Mouse (Mus musculus) heart, embryonic 11.5 days (tissue): ENCODE data around the gene Zfp78. TPM values are rescaled to one million over a fixed set of nuclear protein-coding genes. Genes with fewer than 3 reads are reported as not detected.
A peak's percentile ranks its signal among the peaks of the same experiment; 100 is the strongest.

Source experiments
- ATAC-seq: fragments of 200-750 bp; cut with Nextera tagmentation; replicated peaks from 2 replicates; pipeline ENCODE4 v1.8.0; 2017; ENCODE audit warnings: moderate library complexity; ENCODE audit not compliant: insufficient number of reproducible peaks, low FRiP score, low TSS enrichment
- H3K27ac ChIP-seq: fragments of 300-500 bp; sonication (generic); 2 replicates; pipeline ENCODE4 v1.5.1; 2014; ENCODE audit warnings: mild to moderate bottlenecking, low read depth, low read length
- H3K27me3 ChIP-seq: fragments of 300-500 bp; sonication (generic); 2 replicates; pipeline ENCODE4 v1.6.1; 2014; ENCODE audit warnings: mild to moderate bottlenecking, low read length, mixed read lengths; ENCODE audit not compliant: control insufficient read depth, insufficient read depth
- H3K36me3 ChIP-seq: fragments of 300-500 bp; sonication (generic); 2 replicates; pipeline ENCODE4 v1.6.1; 2014; ENCODE audit warnings: mild to moderate bottlenecking, low read length, moderate library complexity, mixed read lengths; ENCODE audit not compliant: control insufficient read depth, insufficient read depth
- H3K4me1 ChIP-seq: fragments of 300-500 bp; sonication (generic); 2 replicates; pipeline ENCODE4 v1.6.1; 2014; ENCODE audit warnings: low read length; ENCODE audit not compliant: control insufficient read depth, insufficient read depth
- H3K4me2 ChIP-seq: fragments of 300-500 bp; sonication (generic); 2 replicates; pipeline ENCODE4 v1.6.1; 2014; ENCODE audit warnings: mild to moderate bottlenecking, moderate library complexity
- H3K4me3 ChIP-seq: fragments of 300-500 bp; sonication (generic); 2 replicates; pipeline ENCODE4 v1.5.1; 2014; ENCODE audit warnings: low read depth, low read length
- H3K9ac ChIP-seq: fragments of 300-500 bp; sonication (generic); 2 replicates; pipeline ENCODE4 v1.6.1; 2014; ENCODE audit warnings: mild to moderate bottlenecking, low read depth, low read length, moderate library complexity
- H3K9me3 ChIP-seq: fragments of 300-500 bp; sonication (generic); replicated peaks from 2 replicates; pipeline ENCODE4 v1.6.1; 2016; ENCODE audit warnings: low read length; ENCODE audit not compliant: control insufficient read depth
- whole genome bisulfite sequencing: fragments of 180-500 bp; shearing (Covaris S2); extraction: QIAGEN DNeasy Blood & Tissue Kit; methylation state at CpG from one replicate; pipeline ENCODE4 v1.1.7; 2014; ENCODE audit not compliant: insufficient replicate concordance; 5-methylcytosine and 5-hydroxymethylcytosine counted together
- polyA plus RNA-seq: library from polyadenylated mRNA; unstranded; fragments of >200 nt; fragmentation: Nextera tagmentation; extraction: Ambion mirVana; gene quantifications from 2 replicates; pipeline ENCODE4 v1.2.1, GENCODE M21; 2014

The Zfp78 gene
- polyA plus RNA-seq = 1.5 and 2.0 TPM in 2 replicates

- WGBS = under 1% methylated on average over 23 of the region's 23 CpGs
- Histone ChIP-seq H3K27ac (peak within 1 kb of the TSS; percentile 64), H3K4me1 (no peaks in the 10 kb centered on the region), H3K4me2 (peak within 1 kb of the TSS; percentile 85), H3K9ac (peak within 1 kb of the TSS; percentile 78), H3K9me3 (no peaks in the 10 kb centered on the region), H3K36me3 (no peaks in the 10 kb centered on the region), H3K4me3 (peak within 1 kb of the TSS; percentile 61), H3K27me3 (no peaks in the 10 kb centered on the region)
- ATAC-seq = peak; percentile 85
Measured at GRCm38 (mm10) chr7:6363047-6363488, at the start of gene Zfp78. TSS of gene Zfp78 (plus strand) at chr7:6363280.

- ATAC-seq = peak; percentile 71
- Histone ChIP-seq H3K9me3 (no peaks in the 10 kb centered on the region), H3K4me2 (peak overlapping the region; percentile 74), H3K4me3 (peak overlapping the region; percentile 56), H3K27me3 (no peaks in the 10 kb centered on the region), H3K36me3 (no peaks in the 10 kb centered on the region; the same call in 1 of the 2 replicates), H3K9ac (peak overlapping the region; percentile 87), H3K27ac (peak overlapping the region; percentile 60), H3K4me1 (no peaks in the 10 kb centered on the region; the same call in 1 of the 2 replicates)
- 18% methylated on average over 23 of the region's 23 CpGs for WGBS
Measured at GRCm38 (mm10) chr7:6330458-6331232, 32.4 kb upstream of the Zfp78 start.

DNA sequence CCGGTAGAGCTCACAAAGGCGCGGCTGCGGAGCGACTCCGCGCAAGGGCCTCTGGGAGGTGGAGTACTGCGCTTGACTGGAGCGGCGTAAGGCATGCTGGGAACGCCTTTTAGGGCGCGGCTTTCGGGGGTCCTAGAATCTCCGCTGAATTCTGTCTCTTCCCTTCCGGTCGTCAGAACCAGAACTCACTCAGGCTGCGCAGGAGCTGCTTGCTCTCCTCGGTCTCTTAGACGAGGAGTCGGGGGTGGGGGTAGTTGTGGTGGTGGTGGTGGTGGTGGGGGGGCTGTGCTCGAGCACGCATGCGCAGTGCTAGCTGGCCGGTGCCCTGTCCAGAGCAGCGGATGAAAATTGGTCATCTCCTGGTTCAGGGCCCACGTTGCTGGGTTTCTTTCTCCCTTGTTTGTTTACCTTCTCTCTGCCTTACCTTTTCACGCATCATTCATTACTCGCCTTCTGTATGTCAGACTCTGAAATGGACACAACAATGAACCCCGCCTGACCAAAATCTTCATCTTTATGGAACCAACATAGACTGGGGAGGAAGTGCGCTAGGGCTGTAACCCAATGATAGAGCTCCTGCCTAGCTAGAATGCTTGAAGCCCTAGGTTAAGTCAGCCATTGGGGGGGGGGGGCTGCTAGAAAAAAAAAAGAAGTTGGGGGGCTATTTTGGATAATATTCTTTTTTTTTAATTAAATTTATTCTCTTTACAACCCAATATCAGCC, 31.7 kb upstream of the Zfp78 start, which contains the start of gene Zfp583:
Gene Zfp583, minus strand, starts transcription at position 53 of the 724 bp plus-strand sequence.
- Histone ChIP-seq H3K9ac (peak within 1 kb of the TSS; percentile 87), H3K36me3 (no peaks in the 10 kb centered on the region), H3K27ac (peak within 1 kb of the TSS; percentile 60), H3K27me3 (no peaks in the 10 kb centered on the region), H3K9me3 (no peaks in the 10 kb centered on the region), H3K4me2 (peak within 1 kb of the TSS; percentile 74), H3K4me1 (no peaks in the 10 kb centered on the region; the same call in 1 of the 2 replicates), H3K4me3 (peak within 1 kb of the TSS; percentile 56)
- WGBS = 6% methylated on average over 31 of the region's 31 CpGs
- ATAC-seq = peak; percentile 95

- Histone ChIP-seq H3K4me1 (no peaks in the 10 kb centered on the region), H3K9ac (no peak overlapping the region), H3K9me3 (no peaks in the 10 kb centered on the region), H3K4me2 (no peak overlapping the region), H3K36me3 (no peaks in the 10 kb centered on the region), H3K27me3 (no peaks in the 10 kb centered on the region), H3K27ac (no peak overlapping the region), H3K4me3 (no peak overlapping the region)
- ATAC-seq = no peak
- 72% methylated on average over 5 of the region's 5 CpGs for WGBS
Measured at GRCm38 (mm10) chr7:6339865-6340264, 23.2 kb upstream of the Zfp78 start.

DNA sequence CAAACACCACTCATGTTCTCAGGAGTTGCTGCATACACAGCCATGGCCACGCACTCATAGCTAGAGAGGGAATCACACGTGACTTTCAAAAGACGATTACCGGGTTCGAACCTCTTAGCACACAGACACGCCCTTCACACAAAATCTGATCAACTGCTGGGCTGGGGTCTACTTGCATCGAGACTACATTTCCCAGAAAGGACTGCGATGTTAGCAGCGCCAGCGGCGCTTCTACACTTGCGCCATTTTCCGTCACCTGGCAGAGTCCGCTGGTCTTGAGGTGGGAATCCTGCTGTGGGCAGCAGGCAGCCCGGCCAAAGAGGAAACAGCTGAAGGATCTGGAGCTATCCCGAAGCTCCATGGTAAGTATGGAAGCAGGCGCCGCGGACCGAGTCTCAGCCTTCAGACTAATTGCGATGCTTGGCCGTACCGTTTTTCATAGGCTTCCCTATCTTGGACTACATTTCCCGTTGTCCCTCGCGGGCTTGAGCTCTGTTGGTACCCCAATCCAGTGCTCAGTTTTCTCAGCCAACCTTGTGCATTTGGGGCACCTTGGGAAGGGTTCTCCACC, 19.5 kb upstream of the Zfp78 start, which contains the start of gene Gm3854:
Gene Gm3854, plus strand, starts transcription at position 259 of the 571 bp plus-strand sequence.
- ATAC-seq = peak; percentile 83
- no peaks in the 10 kb centered on the region for H3K36me3 ChIP-seq
- H3K27ac ChIP-seq = no peak within 1 kb of the TSS
- no peaks in the 10 kb centered on the region for H3K4me1 ChIP-seq
- no peaks in the 10 kb centered on the region for H3K9me3 ChIP-seq
- H3K9ac ChIP-seq = peak within 1 kb of the TSS; percentile 77
- no peaks in the 10 kb centered on the region for H3K27me3 ChIP-seq
- peak within 1 kb of the TSS; percentile 69 for H3K4me3 ChIP-seq
- H3K4me2 ChIP-seq = peak within 1 kb of the TSS; percentile 63
- WGBS = under 1% methylated on average over 26 of the region's 26 CpGs

GRCm38 (mm10) chr7:6344124-6344523, 19.0 kb upstream of the Zfp78 start:
- Histone ChIP-seq H3K36me3 (no peaks in the 10 kb centered on the region), H3K27ac (no peak overlapping the region), H3K9ac (no peak overlapping the region), H3K4me2 (peak overlapping the region; percentile 63), H3K9me3 (no peaks in the 10 kb centered on the region), H3K4me3 (peak overlapping the region; percentile 69), H3K27me3 (no peaks in the 10 kb centered on the region), H3K4me1 (no peaks in the 10 kb centered on the region)
- 33% methylated on average over 10 of the region's 10 CpGs for WGBS
- no peak for ATAC-seq

DNA sequence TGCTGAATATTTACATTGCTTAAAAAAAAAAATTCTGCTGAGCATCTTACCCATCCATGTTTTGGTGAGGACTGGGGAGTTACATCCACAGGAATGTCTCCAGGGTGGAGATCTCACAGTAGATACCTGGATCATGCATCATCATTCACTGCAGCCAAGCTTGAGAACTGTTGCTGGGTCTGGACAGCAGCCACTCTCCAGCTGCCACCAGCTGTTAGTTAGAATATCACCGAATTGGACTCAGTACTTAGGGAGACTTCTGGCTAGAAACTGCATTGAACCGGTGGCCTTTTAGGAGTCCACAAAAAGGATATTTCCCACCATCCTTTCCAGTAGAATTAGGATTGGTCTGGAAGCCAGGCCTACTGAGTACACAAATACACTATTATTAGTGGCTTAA, 5.0 kb upstream of the Zfp78 start:
- Histone ChIP-seq H3K27ac (no peak overlapping the region), H3K27me3 (no peaks in the 10 kb centered on the region), H3K4me1 (no peaks in the 10 kb centered on the region), H3K4me3 (no peak overlapping the region), H3K36me3 (peaks cover 2% of the 10 kb centered on the region; the same call in 1 of the 2 replicates), H3K9ac (no peak overlapping the region), H3K9me3 (no peaks in the 10 kb centered on the region), H3K4me2 (no peak overlapping the region)
- WGBS = 68% methylated on average over 2 of the region's 2 CpGs
- no peak for ATAC-seq

DNA sequence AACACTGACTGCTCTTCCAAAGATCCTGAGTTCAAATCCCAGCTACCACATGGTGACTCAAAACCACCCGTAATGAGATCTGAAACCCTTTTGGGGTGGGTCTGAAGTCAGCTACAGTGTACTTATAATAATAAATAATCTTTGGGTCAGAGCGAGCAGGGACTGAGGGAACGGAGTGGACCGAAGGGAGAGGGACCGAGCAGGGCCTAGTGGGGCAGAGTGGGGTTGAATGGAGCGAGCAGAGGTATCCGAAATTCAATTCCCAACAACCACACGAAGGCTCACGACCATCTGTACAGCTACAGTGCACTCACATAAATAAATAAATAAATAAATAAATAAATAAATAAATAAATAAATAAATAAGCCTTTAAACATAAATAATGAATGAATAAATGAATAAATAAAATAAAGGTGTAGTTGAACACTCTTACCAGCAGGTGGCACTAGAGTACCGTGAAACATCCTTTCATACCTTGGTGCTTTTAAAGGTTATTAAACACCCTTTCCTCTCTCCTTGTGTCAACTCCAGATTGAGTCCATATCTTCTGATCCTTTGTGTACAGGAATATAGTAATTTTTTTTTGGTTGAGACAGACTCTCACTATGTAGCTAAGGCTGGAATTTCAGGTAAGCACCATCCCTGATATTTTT, 4.0 kb upstream of the Zfp78 start:
- no peak for ATAC-seq
- Histone ChIP-seq H3K4me2 (no peak overlapping the region), H3K36me3 (no peaks in the 10 kb centered on the region), H3K27me3 (no peaks in the 10 kb centered on the region), H3K4me1 (no peaks in the 10 kb centered on the region), H3K9me3 (no peaks in the 10 kb centered on the region), H3K27ac (no peak overlapping the region), H3K4me3 (no peak overlapping the region), H3K9ac (no peak overlapping the region)
- 48% methylated on average over 10 of the region's 10 CpGs for WGBS
